Mouse (Mus musculus) heart, postnatal 0 days (tissue): ENCODE measurements around the gene Mpo.

ENCODE experiments used
- CTCF ChIP-seq: IDR thresholded peaks from 2 replicates; pipeline ENCODE4 v1.5.1; 2016; ENCODE audit warnings: antibody characterized with exemption, control low read depth, low read depth
- EP300 ChIP-seq: IDR thresholded peaks from 2 replicates; pipeline ENCODE4 v1.6.1; 2016; ENCODE audit warnings: antibody characterized with exemption, low read depth

DNA sequence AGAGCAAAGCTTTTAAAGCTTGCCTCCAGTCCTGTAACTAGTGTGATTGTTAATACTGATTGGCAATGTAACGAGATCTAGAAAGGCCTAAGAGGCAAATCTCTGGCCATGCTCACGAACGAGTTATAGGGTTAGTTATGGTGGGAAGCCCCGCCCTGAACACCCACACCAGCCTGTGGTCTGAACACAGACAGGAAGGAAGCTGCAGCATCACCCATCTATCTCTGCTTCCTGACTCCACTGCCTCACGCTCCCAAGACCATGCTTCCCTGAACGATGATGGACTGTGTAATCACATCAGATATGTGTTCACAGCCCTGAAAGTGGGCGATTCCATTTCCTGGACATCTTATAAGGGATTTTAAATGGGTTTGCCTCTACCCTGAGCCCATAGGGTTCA is 14.9 kb downstream of the Mpo start:
- TF ChIP-seq CTCF (no peak), EP300 (no peak)
